Comparison of ENCODE assay signal across 8 mouse cellular contexts in the genomic region with DNA sequence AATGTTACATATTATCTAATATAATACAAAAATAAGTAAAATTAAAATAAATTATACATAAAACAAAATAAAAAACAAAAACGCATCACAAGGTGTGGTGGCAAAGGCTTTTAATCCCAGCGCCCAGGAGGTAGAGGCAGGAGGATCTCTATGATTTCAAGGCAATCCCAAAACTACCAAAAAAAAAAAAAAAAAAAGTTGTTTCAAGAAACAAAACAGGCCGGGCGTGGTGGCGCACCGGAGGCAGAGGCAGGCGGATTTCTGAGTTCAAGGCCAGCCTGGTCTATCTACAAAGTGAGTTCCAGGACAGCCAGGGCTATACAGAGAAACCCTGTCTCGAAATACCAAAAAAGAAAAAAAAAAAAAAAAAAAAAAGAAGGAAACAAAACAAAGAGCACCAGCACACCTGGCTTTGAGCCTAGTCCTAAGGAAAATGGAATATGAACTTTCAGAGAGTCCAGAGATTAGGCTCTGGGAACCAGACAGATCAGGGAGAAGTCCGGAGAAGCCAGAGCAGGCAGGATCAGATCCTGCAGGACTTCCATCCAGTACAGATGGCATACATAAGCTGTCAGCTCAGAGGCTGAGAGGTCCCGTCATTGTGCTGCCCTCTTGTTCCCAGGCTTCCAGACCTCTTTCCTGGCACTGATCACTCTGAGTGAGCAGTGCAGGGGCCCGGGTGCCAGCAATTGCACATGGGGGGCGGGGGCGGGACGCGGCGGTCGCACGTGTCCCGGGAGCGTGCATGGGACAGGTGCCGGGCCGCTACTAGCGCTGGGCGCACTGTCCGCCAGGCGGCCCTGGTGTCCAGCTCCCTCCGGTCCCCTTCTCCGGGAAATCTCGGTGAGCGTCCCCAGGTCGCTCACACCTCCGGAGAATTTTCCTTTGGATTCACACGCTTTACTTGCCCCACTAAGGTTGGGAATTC. TPM values are rescaled to one million over a fixed set of nuclear protein-coding genes. Genes with fewer than 3 reads are reported as not detected.
DNase-seq lines count a peak whose midpoint lies in the region; ATAC-seq and TF ChIP-seq lines count a peak whose summit lies in the region.

No protein-coding gene starts in this region.

- peak overlapping the region; percentile 87 for H3K4me3 ChIP-seq in neural tube, embryonic 11.5 days (ENCODE audit: low read depth, low read length)
- H3K4me3 ChIP-seq in forebrain, postnatal 0 days (ENCODE audit: low read depth, low read length) = peak overlapping the region; percentile 56
- peak overlapping the region; percentile 76 for H3K4me3 ChIP-seq in intestine, embryonic 16.5 days (ENCODE audit: low read length)
- H3K4me3 ChIP-seq in lung, postnatal 0 days (ENCODE audit: low read depth, low read length) = peak overlapping the region; percentile 51
- H3K4me3 ChIP-seq in stomach, postnatal 0 days (ENCODE audit: low read depth, low read length) = peak overlapping the region; percentile 47

- peaks cover 3% of the 10 kb centered on the region; the same call in 1 of the 2 replicates for H3K36me3 ChIP-seq in neural tube, embryonic 11.5 days (ENCODE audit: control insufficient read depth, insufficient read depth, low read length)
- peaks cover 4% of the 10 kb centered on the region for H3K36me3 ChIP-seq in forebrain, postnatal 0 days (ENCODE audit: insufficient read depth)
- H3K36me3 ChIP-seq in intestine, embryonic 16.5 days (ENCODE audit: control insufficient read depth, insufficient read depth, low read length) = peaks cover 3% of the 10 kb centered on the region; the same call in 1 of the 2 replicates
- H3K36me3 ChIP-seq in lung, postnatal 0 days (ENCODE audit: insufficient read depth, low read length) = no peaks in the 10 kb centered on the region; the same call in 1 of the 2 replicates
- H3K36me3 ChIP-seq in stomach, postnatal 0 days (ENCODE audit: control insufficient read depth, insufficient read depth, low read length) = no peaks in the 10 kb centered on the region

- no peak for DNase-seq in neural tube, embryonic 11.5 days (ENCODE audit: low spot score)
- DNase-seq in neural tube, embryonic 10.5 days (ENCODE audit: extremely low spot score, low spot score) = no peak
- peak; percentile 85 for DNase-seq in brain, adult 2 months (ENCODE audit: low read depth, low spot score)
- no peak for DNase-seq in forebrain, postnatal 0 days
- DNase-seq in lung, postnatal 0 days (ENCODE audit: low spot score) = peak; percentile 92
- DNase-seq in stomach, postnatal 0 days (ENCODE audit: low spot score) = peak; percentile 85
- no peak for DNase-seq in left cerebral cortex, adult 11 months (ENCODE audit: low spot score)

- peaks cover 9% of the 10 kb centered on the region for H3K4me1 ChIP-seq in neural tube, embryonic 11.5 days (ENCODE audit: control insufficient read depth, insufficient read depth, low read length)
- H3K4me1 ChIP-seq in forebrain, postnatal 0 days (ENCODE audit: insufficient read depth) = peaks cover 15% of the 10 kb centered on the region
- peaks cover 19% of the 10 kb centered on the region for H3K4me1 ChIP-seq in intestine, embryonic 16.5 days (ENCODE audit: control insufficient read depth, insufficient read depth, low read length)
- H3K4me1 ChIP-seq in lung, postnatal 0 days (ENCODE audit: insufficient read depth, low read depth, low read length) = peaks cover 15% of the 10 kb centered on the region; the same call in 1 of the 2 replicates
- H3K4me1 ChIP-seq in stomach, postnatal 0 days (replicated peaks; ENCODE audit: control insufficient read depth, insufficient read depth) = peaks cover 6% of the 10 kb centered on the region

- H3K27ac ChIP-seq in neural tube, embryonic 11.5 days (ENCODE audit: low read depth, low read length) = peak overlapping the region; percentile 92
- H3K27ac ChIP-seq in forebrain, postnatal 0 days (ENCODE audit: low read depth, low read length) = peak overlapping the region; percentile 83
- H3K27ac ChIP-seq in intestine, embryonic 16.5 days (ENCODE audit: low read length) = peak overlapping the region; percentile 87
- peak overlapping the region; percentile 96 for H3K27ac ChIP-seq in lung, postnatal 0 days (ENCODE audit: low read length)
- H3K27ac ChIP-seq in stomach, postnatal 0 days (replicated peaks) = peak overlapping the region; percentile 97

- H3K4me2 ChIP-seq in neural tube, embryonic 11.5 days (ENCODE audit: low read depth) = peak overlapping the region; percentile 89
- H3K4me2 ChIP-seq in forebrain, postnatal 0 days (ENCODE audit: low read depth) = peak overlapping the region; percentile 97
- H3K4me2 ChIP-seq in intestine, embryonic 16.5 days (ENCODE audit: low read depth, low read length) = peak overlapping the region; percentile 81
- H3K4me2 ChIP-seq in lung, postnatal 0 days (replicated peaks; ENCODE audit: low read depth, low read length) = peak overlapping the region; percentile 87
- peak overlapping the region; percentile 92 for H3K4me2 ChIP-seq in stomach, postnatal 0 days (replicated peaks; ENCODE audit: low read depth)

- H3K9me3 ChIP-seq in neural tube, embryonic 11.5 days (ENCODE audit: control insufficient read depth, low read length) = no peaks in the 10 kb centered on the region
- no peaks in the 10 kb centered on the region for H3K9me3 ChIP-seq in forebrain, postnatal 0 days (ENCODE audit: low read length)
- no peaks in the 10 kb centered on the region for H3K9me3 ChIP-seq in intestine, embryonic 16.5 days (ENCODE audit: control insufficient read depth, low read length)
- H3K9me3 ChIP-seq in lung, postnatal 0 days (ENCODE audit: low read length) = no peaks in the 10 kb centered on the region
- H3K9me3 ChIP-seq in stomach, postnatal 0 days (ENCODE audit: control insufficient read depth, low read length) = no peaks in the 10 kb centered on the region

- 11% methylated on average over 32 of the region's 33 CpGs for WGBS in neural tube, embryonic 11.5 days
- WGBS in forebrain, postnatal 0 days = 11% methylated on average over 33 of the region's 33 CpGs
- WGBS in intestine, embryonic 16.5 days = 12% methylated on average over 33 of the region's 33 CpGs
- 11% methylated on average over 33 of the region's 33 CpGs for WGBS in lung, postnatal 0 days
- 11% methylated on average over 33 of the region's 33 CpGs for WGBS in stomach, postnatal 0 days

- peak; percentile 40 for TF ChIP-seq EP300 in lung, postnatal 0 days (IDR thresholded peaks at IDR 0.05)
- TF ChIP-seq EP300 in stomach, postnatal 0 days (optimal IDR thresholded peaks at IDR 0.05) = peak; percentile 26

- no peaks in the 10 kb centered on the region for H3K27me3 ChIP-seq in neural tube, embryonic 11.5 days (ENCODE audit: control insufficient read depth, insufficient read depth, low read length)
- H3K27me3 ChIP-seq in forebrain, postnatal 0 days (ENCODE audit: insufficient read depth, low read length) = no peaks in the 10 kb centered on the region
- H3K27me3 ChIP-seq in intestine, embryonic 16.5 days (replicated peaks; ENCODE audit: control insufficient read depth, insufficient read depth, low read length) = no peaks in the 10 kb centered on the region
- H3K27me3 ChIP-seq in lung, postnatal 0 days (replicated peaks; ENCODE audit: insufficient read depth, low read length) = no peaks in the 10 kb centered on the region
- no peaks in the 10 kb centered on the region for H3K27me3 ChIP-seq in stomach, postnatal 0 days (ENCODE audit: control insufficient read depth, insufficient read depth, low read length)

- peak; percentile 55 for TF ChIP-seq CTCF in forebrain, postnatal 0 days (IDR thresholded peaks at IDR 0.05; ENCODE audit: low read depth)
- peak; percentile 71 for TF ChIP-seq CTCF in lung, postnatal 0 days (IDR thresholded peaks at IDR 0.05)
- TF ChIP-seq CTCF in stomach, postnatal 0 days (IDR thresholded peaks at IDR 0.05; ENCODE audit: low read depth) = peak; percentile 70

- ATAC-seq in neural tube, embryonic 11.5 days (ENCODE audit: insufficient read depth, low FRiP score, low TSS enrichment) = peak; percentile 60
- ATAC-seq in forebrain, postnatal 0 days = peak; percentile 18
- peak; percentile 68 for ATAC-seq in intestine, embryonic 16.5 days
- peak; percentile 55 for ATAC-seq in lung, postnatal 0 days
- ATAC-seq in stomach, postnatal 0 days (ENCODE audit: low FRiP score, low TSS enrichment) = peak; percentile 59

- H3K9ac ChIP-seq in neural tube, embryonic 11.5 days (ENCODE audit: low read length) = peak overlapping the region; percentile 69
- H3K9ac ChIP-seq in forebrain, postnatal 0 days = peak overlapping the region; percentile 63
- peak overlapping the region; percentile 70 for H3K9ac ChIP-seq in intestine, embryonic 16.5 days (ENCODE audit: low read depth, low read length)
- peak overlapping the region; percentile 23; the same call in 1 of the 2 replicates for H3K9ac ChIP-seq in lung, postnatal 0 days (replicated peaks; ENCODE audit: low read depth)
- peak overlapping the region; percentile 71 for H3K9ac ChIP-seq in stomach, postnatal 0 days (ENCODE audit: low read length)

RNA-seq across cellular contexts. Expression of a gene that starts 1.0 kb away (rescaled TPM):
- 20.5 and 21.7 TPM in 2 replicates for polyA plus RNA-seq in neural tube, embryonic 11.5 days (2014; fragmentation: Nextera tagmentation; extraction: Ambion mirVana)
- total RNA-seq in forebrain, postnatal 0 days (2014; rRNA removed) = 63.7 and 80.2 TPM in 2 replicates
- 8.2 and 15.9 TPM in 2 replicates for polyA plus RNA-seq in forebrain, postnatal 0 days (2015; fragmentation: Nextera tagmentation; extraction: Ambion mirVana)
- 11.9 and 12.1 TPM in 2 replicates for polyA plus RNA-seq in intestine, embryonic 16.5 days (2015; fragmentation: Nextera tagmentation; extraction: Ambion mirVana)
- polyA plus RNA-seq in lung, postnatal 0 days (2015; fragmentation: Nextera tagmentation; extraction: Ambion mirVana) = 19.7 and 20.3 TPM in 2 replicates
- 15.6 and 16.3 TPM in 2 replicates for polyA plus RNA-seq in stomach, postnatal 0 days (2015; fragmentation: Nextera tagmentation; extraction: Ambion mirVana)

RNA-seq across cellular contexts. Expression of a gene that starts 36.8 kb away (rescaled TPM):
- 38.8 and 38.9 TPM in 2 replicates for polyA plus RNA-seq in neural tube, embryonic 11.5 days (2014; fragmentation: Nextera tagmentation; extraction: Ambion mirVana)
- 119 and 200 TPM in 2 replicates for total RNA-seq in forebrain, postnatal 0 days (2014; rRNA removed)
- 14.5 and 18.9 TPM in 2 replicates for polyA plus RNA-seq in forebrain, postnatal 0 days (2015; fragmentation: Nextera tagmentation; extraction: Ambion mirVana)
- 16.1 and 19.1 TPM in 2 replicates for polyA plus RNA-seq in intestine, embryonic 16.5 days (2015; fragmentation: Nextera tagmentation; extraction: Ambion mirVana)
- polyA plus RNA-seq in lung, postnatal 0 days (2015; fragmentation: Nextera tagmentation; extraction: Ambion mirVana) = 16.5 and 17.6 TPM in 2 replicates
- polyA plus RNA-seq in stomach, postnatal 0 days (2015; fragmentation: Nextera tagmentation; extraction: Ambion mirVana) = 15.7 and 18.1 TPM in 2 replicates

Comparison
In these comparisons a context has a peak if more than half of its experiments do, and no peak if none do; other contexts are left out.
1. ATAC-seq: peak in every context shown above with its lines; median percentile 68 in intestine, embryonic 16.5 days; 60 in neural tube, embryonic 11.5 days; 59 in stomach, postnatal 0 days; 55 in lung, postnatal 0 days; 18 in forebrain, postnatal 0 days.
2. DNase-seq: peak in brain, adult 2 months (single experiment), lung, postnatal 0 days (single experiment) and stomach, postnatal 0 days (single experiment); none in neural tube, embryonic 11.5 days (single experiment), neural tube, embryonic 10.5 days (single experiment), forebrain, postnatal 0 days (single experiment) and left cerebral cortex, adult 11 months (single experiment).
3. Peak in every context shown above with its lines, with median percentiles within 50 percentile points of each other: H3K27ac ChIP-seq, H3K4me2 ChIP-seq, H3K4me3 ChIP-seq, H3K9ac ChIP-seq and CTCF ChIP-seq.